Mouse (Mus musculus): ENCODE results near the gene Zfp935. TPM values are rescaled to one million over a fixed set of nuclear protein-coding genes. Genes with fewer than 3 reads are reported as not detected.
"Not testable (repeated sequence)": the region's sequence is repeated elsewhere in the genome, so short reads cannot be mapped to it uniquely, and the experiment has no call there.

Zfp935 gene
- 1 to 10 TPM in 1 of 2 experiments, not detected in 1; 1.3 TPM for total RNA-seq (2021)
- long read RNA-seq, experiment 1, result 0 reads
- long read RNA-seq, experiment 2, partial matches to known transcripts, result 0 of 1 reads
- long read RNA-seq, experiment 2, other reads (novel, unspliced or antisense), result 1 of 1 reads

- peak; percentile 48 to 65 for DNase-seq (ENCODE audit: low spot score in 2 of 2)
Observed at GRCm38 (mm10) chr13:62558189-62559110, at the start of gene Zfp935. Gene Zfp935, minus strand, starts transcription at chr13:62558511.

DNA sequence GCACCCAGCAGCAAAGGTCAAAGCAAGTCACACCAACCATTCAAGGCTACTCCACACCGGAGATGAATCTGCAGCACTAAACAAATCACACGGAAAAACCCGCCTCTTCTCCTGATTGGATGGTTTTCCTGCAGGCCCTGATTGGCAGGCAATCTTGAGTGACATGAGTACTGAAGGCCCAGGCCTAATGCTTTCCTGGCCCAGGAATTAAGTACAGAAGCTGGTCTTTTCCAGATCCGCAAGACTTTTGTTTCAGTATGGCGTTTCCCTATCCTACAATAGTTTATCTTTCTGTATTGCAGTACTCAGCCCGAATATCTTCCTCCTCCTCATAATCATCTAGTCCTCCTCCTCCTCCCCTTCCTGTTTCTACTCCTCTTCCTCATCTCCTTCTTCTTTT, 12.8 kb upstream of the Zfp935 start, which contains the start of gene Zfp934:
Gene Zfp934 (minus strand): TSS at position 101 of the 400 bp plus-strand sequence.
- not testable (repeated sequence) for DNase-seq (ENCODE audit: low spot score in 2 of 2)

DNA sequence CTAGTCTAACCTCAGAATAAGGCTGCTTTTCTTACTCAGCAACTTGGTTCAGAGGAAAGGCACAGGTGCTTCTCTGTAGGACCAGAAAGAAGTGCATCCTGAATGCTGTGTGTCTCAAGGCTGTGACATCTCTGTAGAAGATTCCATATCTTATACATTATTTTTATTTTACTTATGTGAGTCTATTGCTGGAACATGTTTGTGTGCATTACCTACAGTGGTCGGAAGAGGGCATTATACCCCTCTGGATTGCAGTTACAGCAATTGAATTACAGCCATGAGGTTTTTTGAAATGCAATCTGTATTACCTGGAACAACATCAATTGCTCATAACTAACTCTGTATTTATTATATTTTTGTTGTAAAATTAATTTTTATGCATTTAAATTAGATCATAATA, 3.4 kb upstream of the Zfp935 start:
- peak in 1 of 2 experiments; percentile 14 for DNase-seq (ENCODE audit: low spot score in 2 of 2)

DNA sequence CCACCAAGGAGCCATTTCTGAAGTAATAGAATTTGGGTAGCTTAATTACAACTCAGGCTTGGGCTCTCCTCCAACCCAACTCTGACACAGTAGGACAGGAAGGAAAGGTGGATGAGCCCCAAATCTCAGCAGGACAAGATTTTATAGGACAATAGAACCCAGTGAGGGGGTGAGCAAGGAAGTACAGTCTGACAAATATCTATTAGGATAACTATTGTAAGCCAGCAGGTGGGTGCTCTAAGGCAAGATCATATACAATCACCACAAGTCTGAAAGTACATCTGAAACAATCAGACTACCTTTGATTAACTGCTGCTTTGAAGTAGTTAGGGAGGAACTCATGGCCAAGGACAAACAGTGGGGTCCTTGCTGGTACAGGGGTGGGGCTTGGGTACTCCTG, 28.2 kb downstream of the Zfp935 start:
- not testable (repeated sequence) for DNase-seq (ENCODE audit: low spot score in 2 of 2)

- DNase-seq (ENCODE audit: low spot score in 2 of 2), result not testable (repeated sequence)
Observed at GRCm38 (mm10) chr13:62510641-62511420, 47.5 kb downstream of the Zfp935 start.

GRCm38 (mm10) chr13:62472661-62473060, 85.7 kb downstream of the Zfp935 start:
- DNase-seq (ENCODE audit: low spot score in 2 of 2), result not testable (repeated sequence)

GRCm38 (mm10) chr13:62469947-62470346, 88.4 kb downstream of the Zfp935 start:
- DNase-seq (ENCODE audit: low spot score in 2 of 2), result peak in 1 of 2 experiments; percentile 26

DNA sequence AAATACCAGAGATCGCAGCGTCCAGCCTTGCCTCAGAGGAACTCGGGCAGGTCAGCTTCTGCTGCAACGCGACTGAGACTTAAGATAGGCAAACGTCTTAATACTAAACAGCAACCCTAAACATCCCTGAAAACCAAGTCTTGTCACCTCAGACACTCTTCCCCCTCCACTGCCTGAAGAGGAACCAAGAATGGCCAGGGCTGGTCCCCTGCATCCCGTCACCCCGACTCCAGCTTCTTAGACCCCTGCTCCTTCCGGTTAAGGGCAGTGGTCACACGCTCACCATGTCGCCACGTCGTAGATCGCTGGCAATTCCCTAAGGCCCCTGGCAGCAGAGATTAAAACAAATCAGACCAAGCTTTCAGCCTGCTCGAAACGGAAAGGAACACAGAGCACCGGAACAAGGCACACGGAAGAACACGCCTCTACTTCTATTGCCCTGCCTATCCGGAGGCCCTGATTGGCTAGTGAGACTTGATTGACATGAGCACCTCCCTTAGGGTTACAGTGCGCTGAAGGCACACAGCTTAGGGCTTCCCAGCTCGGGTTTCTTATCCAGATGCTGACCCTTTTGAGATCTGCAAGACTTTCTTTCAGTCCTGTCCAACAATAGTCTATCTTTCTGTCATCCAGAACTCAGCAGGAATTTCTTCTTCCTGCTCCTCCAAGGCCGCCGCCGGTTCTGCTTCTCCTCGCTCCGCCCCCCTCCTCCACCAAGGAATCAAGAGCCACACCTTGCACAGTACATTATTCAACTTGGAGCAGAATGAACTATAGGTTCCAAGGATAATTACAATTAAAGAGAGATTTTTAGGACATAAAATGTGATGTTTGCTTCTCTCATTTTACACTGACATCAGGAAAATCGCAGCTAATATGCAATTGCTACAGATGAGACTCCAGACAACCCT, 91.6 kb downstream of the Zfp935 start, which contains the start of gene Gm49359:
Gene Gm49359 (minus strand): TSS at position 409 of the 911 bp plus-strand sequence.
- DNase-seq (ENCODE audit: low spot score in 2 of 2), result peak; percentile 85

Small RNA genes within 50 kb of the gene (microRNA-seq; reads per million reads assigned to microRNA genes)
- gene Gm22256, result 0 to 0.21 reads per million in 2 experiments

Other genes starting within 250 kb of the Zfp935 start
- gene Gm3604, start 175.3 kb downstream of the Zfp935 start, total RNA-seq (2021), result 1 to 10 TPM in 1 of 2 experiments, under 1 TPM in 1; 0.84 to 2.2 TPM
- 10 to 100 TPM; 10.9 to 14.1 TPM for gene Gm49359, start 91.7 kb downstream of the Zfp935 start, total RNA-seq (2021)
- gene Zfp934, start 12.7 kb upstream of the Zfp935 start, total RNA-seq (2021), result 10 to 100 TPM in 1 of 2 experiments, 1 to 10 TPM in 1; 8.7 to 10.2 TPM
- 1 to 10 TPM; 2.9 to 4.7 TPM for gene 6720489N17Rik, start 65.7 kb upstream of the Zfp935 start, total RNA-seq (2021)
- gene Platr25, start 202.2 kb upstream of the Zfp935 start, total RNA-seq (2021), result 10 to 100 TPM; 14.8 to 15.7 TPM
- 1 to 10 TPM; 4.1 to 5.8 TPM for gene Gm5141, start 227.3 kb upstream of the Zfp935 start, total RNA-seq (2021)